Mouse (Mus musculus) neural tube, embryonic 15.5 days (tissue): ENCODE measurements at regions not wholly inside any gene's neighbourhood (a gene's known extent, or its start where the extent isn't known, plus 50 kb on each side); places are given as distances from the start of the nearest gene placed in this dataset.

ENCODE experiments used
- ATAC-seq: fragments of 200-750 bp; cut with Nextera tagmentation; 2 replicates; pipeline ENCODE4 v1.8.0; 2017; ENCODE audit warnings: mild to moderate bottlenecking, moderate TSS enrichment, moderate library complexity; ENCODE audit not compliant: low FRiP score
- H3K27ac ChIP-seq: fragments of 300-500 bp; sonication (generic); replicated peaks from 2 replicates; pipeline ENCODE4 v1.5.1; 2015; ENCODE audit warnings: mild to moderate bottlenecking, inconsistent platforms
- H3K27me3 ChIP-seq: fragments of 300-500 bp; sonication (generic); replicated peaks from 2 replicates; pipeline ENCODE4 v1.6.1; 2015; ENCODE audit warnings: inconsistent platforms
- H3K36me3 ChIP-seq: fragments of 300-500 bp; sonication (generic); 2 replicates; pipeline ENCODE4 v1.6.1; 2015; ENCODE audit warnings: inconsistent platforms
- H3K4me1 ChIP-seq: fragments of 300-500 bp; sonication (generic); 2 replicates; pipeline ENCODE4 v1.6.1; 2015; ENCODE audit warnings: inconsistent platforms
- H3K4me2 ChIP-seq: fragments of 300-500 bp; sonication (generic); 2 replicates; pipeline ENCODE4 v1.6.1; 2015; ENCODE audit warnings: inconsistent platforms, mild to moderate bottlenecking, moderate library complexity
- H3K4me3 ChIP-seq: fragments of 300-500 bp; sonication (generic); replicated peaks from 2 replicates; pipeline ENCODE4 v1.5.1; 2015; ENCODE audit warnings: mild to moderate bottlenecking, inconsistent platforms
- H3K9ac ChIP-seq: fragments of 300-500 bp; sonication (generic); replicated peaks from 2 replicates; pipeline ENCODE4 v1.6.1; 2015; ENCODE audit warnings: mild to moderate bottlenecking, inconsistent platforms
- H3K9me3 ChIP-seq: fragments of 300-500 bp; sonication (generic); replicated peaks from 2 replicates; pipeline ENCODE4 v1.6.1; 2016; ENCODE audit warnings: inconsistent platforms
- WGBS: fragments of 180-500 bp; shearing (Covaris S2); methylation state at CpG from one replicate; pipeline ENCODE4 v1.1.7; 2015; ENCODE audit warnings: mixed read lengths; 5-methylcytosine and 5-hydroxymethylcytosine counted together

DNA sequence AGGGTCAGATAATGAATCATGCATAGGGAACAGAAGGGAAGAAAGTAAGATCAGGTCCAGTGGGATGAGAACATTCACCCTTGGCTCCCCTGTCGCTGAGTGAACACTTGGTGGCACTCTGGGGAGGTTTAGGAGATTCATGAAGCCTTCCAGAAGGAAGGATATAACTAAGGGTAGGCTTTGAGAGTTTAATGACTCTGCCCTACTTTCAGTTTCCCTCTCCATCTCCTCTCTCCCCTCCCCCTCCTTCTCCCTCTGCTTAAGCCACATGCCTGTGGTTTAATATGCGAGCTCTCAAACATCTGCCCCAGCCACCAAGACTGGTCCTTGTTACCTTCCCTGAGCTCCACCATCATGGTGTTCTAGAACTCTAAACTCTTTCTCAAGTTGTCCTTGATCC lies 348.3 kb upstream of the Igfbp3 start:
- H3K4me1 ChIP-seq: no peaks in the 10 kb centered on the region
- no peaks in the 10 kb centered on the region for H3K9me3 ChIP-seq
- ATAC-seq: no peak
- H3K4me2 ChIP-seq: no peak overlapping the region
- no peak overlapping the region for H3K4me3 ChIP-seq
- 56% methylated on average over 2 of the region's 2 CpGs for WGBS
- no peaks in the 10 kb centered on the region for H3K27me3 ChIP-seq
- no peaks in the 10 kb centered on the region for H3K36me3 ChIP-seq
- no peak overlapping the region for H3K9ac ChIP-seq
- no peak overlapping the region for H3K27ac ChIP-seq

DNA sequence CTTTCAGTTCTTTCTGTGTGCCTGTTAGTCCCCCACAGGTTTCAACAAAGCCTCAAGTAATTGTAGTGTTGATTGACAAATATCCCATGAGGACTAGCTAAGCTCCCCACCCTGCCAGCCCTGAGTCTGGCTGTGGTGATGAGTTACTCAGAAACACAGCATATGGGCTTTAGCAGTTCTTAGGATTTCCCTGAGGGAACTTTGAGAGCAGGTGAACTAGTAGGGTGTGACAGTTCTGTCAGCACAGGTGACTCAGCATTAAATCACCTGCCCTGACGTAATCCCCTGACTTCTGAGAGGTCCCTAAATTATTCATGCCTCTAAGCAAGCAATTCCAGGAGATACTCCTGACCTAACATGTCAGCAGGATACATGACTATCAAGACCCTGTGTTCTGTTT lies 347.7 kb upstream of the Igfbp3 start:
- no peak overlapping the region for H3K27ac ChIP-seq
- H3K4me2 ChIP-seq: no peak overlapping the region
- no peaks in the 10 kb centered on the region for H3K4me1 ChIP-seq
- no peak overlapping the region for H3K9ac ChIP-seq
- H3K9me3 ChIP-seq: no peaks in the 10 kb centered on the region
- no peak overlapping the region for H3K4me3 ChIP-seq
- H3K27me3 ChIP-seq: no peaks in the 10 kb centered on the region
- H3K36me3 ChIP-seq: no peaks in the 10 kb centered on the region
- 63% methylated on average over 1 of the region's 1 CpGs for WGBS
- no peak for ATAC-seq

DNA sequence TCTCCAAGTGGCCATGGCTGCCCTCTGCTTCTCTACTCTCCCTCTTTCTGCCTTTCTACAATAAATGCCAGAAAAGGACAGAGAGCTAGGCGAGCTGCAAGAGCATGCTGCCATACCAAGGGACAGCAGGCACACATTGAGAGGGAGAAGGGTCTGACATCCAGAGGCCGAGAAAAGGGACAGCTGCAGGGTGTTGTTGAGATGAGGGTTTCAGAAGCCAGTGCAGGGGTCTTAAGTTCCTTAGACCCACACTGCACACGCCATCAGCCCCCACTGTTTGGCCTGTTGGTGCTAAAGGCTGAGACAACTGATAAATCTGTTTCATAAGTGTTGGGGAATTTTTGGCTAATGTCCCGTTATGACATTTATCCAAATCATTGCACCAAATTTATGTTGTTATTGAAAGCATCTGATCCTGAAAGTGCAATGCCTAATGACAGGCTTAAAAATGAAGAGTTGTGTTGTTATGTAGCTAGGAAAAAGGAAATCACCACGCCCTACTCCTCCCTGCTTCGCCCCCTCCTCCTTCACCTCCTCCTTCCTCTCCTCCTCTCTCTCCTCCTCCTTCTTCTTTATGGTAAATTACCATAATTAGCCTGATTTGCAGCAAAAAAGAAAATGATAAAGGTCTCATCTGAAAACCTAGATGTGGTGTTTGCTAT lies 342.0 kb upstream of the Igfbp3 start:
- no peaks in the 10 kb centered on the region for H3K36me3 ChIP-seq
- 82% methylated on average over 6 of the region's 6 CpGs for WGBS
- H3K9me3 ChIP-seq: no peaks in the 10 kb centered on the region
- no peak overlapping the region for H3K9ac ChIP-seq
- H3K4me2 ChIP-seq: no peak overlapping the region
- no peaks in the 10 kb centered on the region for H3K27me3 ChIP-seq
- H3K4me3 ChIP-seq: no peak overlapping the region
- no peak for ATAC-seq
- H3K4me1 ChIP-seq: no peaks in the 10 kb centered on the region
- no peak overlapping the region for H3K27ac ChIP-seq

DNA sequence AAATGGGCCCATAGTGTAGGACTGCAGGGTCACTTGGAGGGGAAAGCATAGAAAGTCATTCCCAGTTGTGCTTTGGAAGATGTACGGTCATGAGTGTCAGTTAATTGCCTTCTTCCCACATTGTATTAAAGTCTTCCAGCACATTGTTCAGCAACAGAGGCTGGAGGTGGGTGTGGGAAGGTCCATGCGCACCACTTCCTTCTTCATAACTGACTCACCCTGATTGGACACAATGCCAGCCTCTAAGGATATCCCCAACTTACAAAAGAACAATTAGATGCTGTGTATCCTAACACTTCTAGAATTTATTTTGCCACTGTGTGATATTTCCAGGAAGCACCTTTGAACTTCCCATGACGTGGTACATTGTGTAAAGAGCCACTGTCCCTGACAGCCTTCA lies 338.4 kb upstream of the Igfbp3 start:
- Histone ChIP-seq H3K9me3 (no peaks in the 10 kb centered on the region), H3K9ac (no peak overlapping the region), H3K4me1 (no peaks in the 10 kb centered on the region), H3K27me3 (no peaks in the 10 kb centered on the region), H3K36me3 (no peaks in the 10 kb centered on the region), H3K4me2 (no peak overlapping the region), H3K27ac (no peak overlapping the region), H3K4me3 (no peak overlapping the region)
- 85% methylated on average over 3 of the region's 3 CpGs for WGBS
- no peak for ATAC-seq

DNA sequence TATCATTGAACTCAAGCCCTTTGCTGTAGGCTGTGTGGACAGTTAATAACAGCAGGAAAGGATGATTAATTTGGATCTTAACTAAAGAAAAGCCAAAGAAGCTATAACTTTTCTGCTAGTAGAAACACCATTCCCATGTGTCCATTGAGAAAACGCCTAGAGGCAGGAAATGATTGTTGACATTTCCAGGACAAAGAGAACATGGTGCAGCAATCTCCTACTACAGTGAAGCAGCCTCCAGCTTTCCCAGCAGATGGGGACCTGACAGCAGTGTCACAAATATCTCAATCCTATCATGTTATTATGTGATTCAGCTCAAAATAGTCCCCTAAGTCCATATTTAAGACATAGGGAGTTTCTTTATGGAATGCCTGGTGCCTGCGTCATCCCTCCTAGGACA lies 334.1 kb upstream of the Igfbp3 start:
- no peak overlapping the region for H3K4me3 ChIP-seq
- no peak overlapping the region for H3K4me2 ChIP-seq
- H3K9me3 ChIP-seq: no peaks in the 10 kb centered on the region
- no peak for ATAC-seq
- no peak overlapping the region for H3K27ac ChIP-seq
- H3K9ac ChIP-seq: no peak overlapping the region
- H3K27me3 ChIP-seq: no peaks in the 10 kb centered on the region
- no peaks in the 10 kb centered on the region for H3K4me1 ChIP-seq
- 82% methylated on average over 2 of the region's 2 CpGs for WGBS
- H3K36me3 ChIP-seq: no peaks in the 10 kb centered on the region

DNA sequence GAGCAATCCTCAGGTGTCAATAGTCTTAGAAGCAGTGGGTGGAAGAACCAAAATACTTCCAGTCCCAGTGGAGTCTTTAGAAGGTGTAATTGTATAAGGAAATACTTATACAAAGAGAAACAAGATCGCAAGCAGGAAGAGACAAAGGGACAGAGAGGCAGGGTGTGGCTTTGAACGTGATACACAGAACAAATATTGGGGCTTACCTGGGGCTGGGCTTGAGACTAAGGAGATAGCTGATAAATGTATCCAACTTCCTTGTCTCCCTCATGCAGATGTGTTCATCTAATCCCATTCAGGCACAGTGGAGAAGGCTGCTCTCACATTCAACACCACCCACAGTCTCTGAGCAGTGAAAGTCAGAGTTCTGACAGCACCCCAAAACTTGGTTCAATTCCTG lies 331.9 kb upstream of the Igfbp3 start:
- Histone ChIP-seq H3K4me1 (no peaks in the 10 kb centered on the region), H3K9me3 (no peaks in the 10 kb centered on the region), H3K36me3 (no peaks in the 10 kb centered on the region), H3K27me3 (no peaks in the 10 kb centered on the region), H3K4me2 (no peak overlapping the region), H3K4me3 (no peak overlapping the region), H3K27ac (no peak overlapping the region), H3K9ac (no peak overlapping the region)
- ATAC-seq: no peak
- 84% methylated on average over 2 of the region's 2 CpGs for WGBS

DNA sequence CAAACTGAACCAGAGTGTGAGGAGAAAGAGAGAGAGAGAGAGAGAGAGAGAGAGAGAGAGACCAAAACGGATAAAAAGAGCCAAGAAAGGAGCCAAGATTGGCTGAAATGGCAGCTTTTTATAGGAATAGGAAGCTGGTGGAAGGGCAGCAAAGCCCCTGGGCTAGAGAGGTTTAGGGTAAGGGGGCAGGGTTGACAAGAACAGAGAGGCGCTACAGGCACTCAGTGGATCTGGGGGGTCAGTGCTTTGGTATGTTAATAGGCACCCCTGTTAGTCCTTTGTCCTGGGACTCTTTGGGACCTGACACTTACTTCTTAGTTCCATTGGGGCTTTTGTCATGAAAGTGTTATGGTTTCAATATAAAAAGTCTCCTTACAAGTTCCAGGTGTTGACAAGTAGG lies 320.9 kb upstream of the Igfbp3 start:
- no peak for ATAC-seq
- H3K27ac ChIP-seq: no peak overlapping the region
- H3K4me1 ChIP-seq: no peaks in the 10 kb centered on the region
- no peaks in the 10 kb centered on the region for H3K27me3 ChIP-seq
- no peak overlapping the region for H3K9ac ChIP-seq
- H3K9me3 ChIP-seq: no peaks in the 10 kb centered on the region
- WGBS: 44% methylated on average over 2 of the region's 2 CpGs
- H3K4me2 ChIP-seq: no peak overlapping the region
- no peak overlapping the region for H3K4me3 ChIP-seq
- H3K36me3 ChIP-seq: no peaks in the 10 kb centered on the region

DNA sequence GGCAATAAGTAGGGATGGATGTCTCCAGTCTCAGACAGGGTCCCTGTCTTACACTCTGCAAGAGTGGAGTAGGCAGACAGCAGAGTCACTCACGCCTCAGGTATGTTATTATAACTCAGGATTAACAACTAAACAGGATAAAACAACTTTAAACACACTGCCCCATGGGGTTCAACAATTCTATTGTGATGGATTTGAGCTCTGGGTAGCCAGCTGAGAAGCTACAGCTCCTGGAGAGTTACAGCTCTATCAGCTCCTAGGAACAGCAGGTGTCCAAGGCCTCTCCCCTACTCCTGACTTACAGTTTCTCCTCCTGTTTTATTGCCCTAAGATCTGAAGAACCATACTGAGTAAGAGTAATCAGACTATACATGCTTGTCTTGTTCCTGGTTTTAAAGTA lies 319.6 kb upstream of the Igfbp3 start:
- H3K9ac ChIP-seq: no peak overlapping the region
- ATAC-seq: no peak
- H3K4me2 ChIP-seq: no peak overlapping the region
- no peaks in the 10 kb centered on the region for H3K27me3 ChIP-seq
- no peaks in the 10 kb centered on the region for H3K36me3 ChIP-seq
- 24% methylated on average over 1 of the region's 1 CpGs for WGBS
- no peak overlapping the region for H3K4me3 ChIP-seq
- no peaks in the 10 kb centered on the region for H3K4me1 ChIP-seq
- H3K9me3 ChIP-seq: no peaks in the 10 kb centered on the region
- H3K27ac ChIP-seq: no peak overlapping the region

DNA sequence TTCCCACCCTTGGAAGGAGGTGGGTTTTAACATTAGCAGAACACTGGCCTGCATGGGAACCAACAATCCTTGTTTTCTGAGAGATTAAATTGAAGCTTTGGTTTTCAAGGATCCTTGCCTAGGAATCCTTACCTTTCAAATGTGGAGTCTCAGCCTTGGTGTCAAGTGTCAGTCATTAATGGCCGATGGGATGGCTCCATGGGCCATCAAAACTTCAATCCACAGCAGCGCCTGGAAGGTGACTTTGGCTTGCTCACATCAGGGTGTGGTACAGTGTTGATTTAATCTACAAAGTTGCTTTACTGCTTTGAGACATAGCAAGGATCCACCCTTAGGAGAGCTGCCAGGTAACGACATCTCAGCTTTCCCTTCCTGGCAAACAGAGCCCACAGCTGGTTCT lies 318.1 kb upstream of the Igfbp3 start:
- Histone ChIP-seq H3K4me3 (no peak overlapping the region), H3K36me3 (no peaks in the 10 kb centered on the region), H3K9me3 (no peaks in the 10 kb centered on the region), H3K4me1 (no peaks in the 10 kb centered on the region), H3K4me2 (no peak overlapping the region), H3K27me3 (no peaks in the 10 kb centered on the region), H3K27ac (no peak overlapping the region), H3K9ac (no peak overlapping the region)
- WGBS: 80% methylated on average over 3 of the region's 3 CpGs
- no peak for ATAC-seq

DNA sequence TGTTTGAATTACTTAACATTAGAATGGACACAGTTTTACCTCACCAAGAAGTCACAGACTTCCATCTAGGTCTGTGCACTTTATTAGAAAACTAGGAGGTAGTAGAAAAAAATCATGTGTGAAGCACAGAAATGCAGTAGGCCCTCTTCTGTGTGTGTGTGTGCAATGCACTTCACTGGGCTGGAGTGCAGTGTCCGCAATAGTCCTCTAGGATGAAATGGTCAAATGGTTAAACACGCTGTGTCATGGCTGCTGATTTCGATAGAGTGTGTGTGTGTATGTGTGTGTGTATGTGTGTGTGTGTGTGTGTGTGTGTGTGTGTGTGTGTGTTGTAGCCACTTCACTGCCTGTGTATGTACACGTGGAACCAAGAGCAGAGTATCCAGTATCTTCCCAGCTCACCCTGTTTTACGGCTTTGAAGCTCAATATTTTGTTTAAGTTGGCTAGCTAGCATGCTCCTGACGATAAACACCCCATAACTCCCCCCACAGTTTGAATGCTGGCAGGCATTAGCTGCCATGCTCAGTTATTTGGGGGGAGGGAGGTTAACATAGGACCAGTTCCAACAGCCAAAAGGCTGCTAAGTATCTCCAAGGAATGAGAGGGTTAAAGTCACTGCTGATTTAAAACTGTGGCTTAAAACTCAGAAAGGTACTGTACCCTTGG lies 316.9 kb upstream of the Igfbp3 start:
- H3K9me3 ChIP-seq: no peaks in the 10 kb centered on the region

DNA sequence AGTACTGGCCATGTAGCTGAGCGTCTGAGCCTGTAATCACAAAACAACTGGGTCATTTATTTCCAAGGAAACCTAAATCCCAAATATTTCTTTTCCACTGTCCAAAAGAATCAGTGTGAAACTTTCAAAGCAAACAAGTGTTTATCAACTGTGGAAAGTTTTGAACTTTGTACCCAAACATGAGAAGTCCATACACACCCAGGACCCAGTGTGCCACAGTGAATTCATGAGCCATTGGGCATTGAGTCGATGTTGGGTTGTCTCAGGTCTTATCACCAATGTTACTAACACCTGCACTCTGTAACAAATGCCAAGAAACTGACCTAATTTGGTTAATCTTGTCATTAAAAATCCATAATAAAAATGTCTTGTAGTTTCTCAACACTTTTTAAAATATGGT lies 305.8 kb upstream of the Igfbp3 start:
- no peak for ATAC-seq
- WGBS: 92% methylated on average over 2 of the region's 2 CpGs
- H3K36me3 ChIP-seq: no peaks in the 10 kb centered on the region

More for the DNA sequence above, 316.9 kb upstream of the Igfbp3 start:
- Histone ChIP-seq H3K27ac (no peak overlapping the region), H3K36me3 (no peaks in the 10 kb centered on the region), H3K4me2 (no peak overlapping the region), H3K27me3 (no peaks in the 10 kb centered on the region), H3K9ac (no peak overlapping the region), H3K4me3 (no peak overlapping the region), H3K4me1 (no peaks in the 10 kb centered on the region)
- ATAC-seq: no peak
- WGBS: 89% methylated on average over 6 of the region's 6 CpGs

DNA sequence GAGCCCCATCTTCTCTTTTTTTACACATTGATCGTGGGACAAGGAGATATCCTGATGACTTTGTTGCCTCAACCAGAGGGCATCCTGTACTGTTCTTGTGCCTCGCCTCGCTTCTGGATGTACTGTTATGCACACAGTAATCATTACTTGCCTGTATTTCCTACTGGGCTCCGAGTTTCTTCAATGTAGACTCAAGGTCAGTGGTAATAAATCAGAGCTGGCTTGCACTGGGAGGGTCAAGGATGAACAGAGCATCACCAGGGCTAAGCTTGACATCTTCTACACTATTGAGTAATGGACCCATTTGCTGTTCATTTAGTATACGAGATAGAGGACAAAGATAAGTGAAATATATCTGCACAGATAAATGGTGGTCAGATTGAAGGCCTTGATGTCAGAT lies 295.1 kb upstream of the Igfbp3 start:
- Histone ChIP-seq H3K27me3 (no peaks in the 10 kb centered on the region), H3K9ac (no peak overlapping the region), H3K36me3 (no peaks in the 10 kb centered on the region), H3K4me3 (no peak overlapping the region), H3K9me3 (no peaks in the 10 kb centered on the region), H3K4me1 (no peaks in the 10 kb centered on the region), H3K4me2 (no peak overlapping the region), H3K27ac (no peak overlapping the region)
- ATAC-seq: no peak
- 86% methylated on average over 5 of the region's 5 CpGs for WGBS

More for the DNA sequence above, 305.8 kb upstream of the Igfbp3 start:
- Histone ChIP-seq H3K9me3 (no peaks in the 10 kb centered on the region), H3K4me3 (no peak overlapping the region), H3K4me1 (no peaks in the 10 kb centered on the region), H3K9ac (no peak overlapping the region), H3K27me3 (no peaks in the 10 kb centered on the region), H3K4me2 (no peak overlapping the region), H3K27ac (no peak overlapping the region)
